Mouse (Mus musculus) stomach, embryonic 16.5 days (tissue): ENCODE measurements around the gene Nt5c2. TPM values are rescaled to one million over a fixed set of nuclear protein-coding genes. Genes with fewer than 3 reads are reported as not detected.

Experiments
- ATAC-seq: fragments of 200-750 bp; cut with Nextera tagmentation; 2 replicates; pipeline ENCODE4 v1.8.0; 2017; ENCODE audit warnings: moderate number of reproducible peaks, moderate TSS enrichment; ENCODE audit not compliant: insufficient read depth, low FRiP score
- H3K27ac ChIP-seq: fragments of 300-500 bp; sonication (generic); 2 replicates; pipeline ENCODE4 v1.5.1; 2014; ENCODE audit warnings: low read length
- H3K27me3 ChIP-seq: fragments of 300-500 bp; sonication (generic); 2 replicates; pipeline ENCODE4 v1.6.1; 2014; ENCODE audit warnings: low read length, control low read depth, mixed read lengths; ENCODE audit not compliant: control insufficient read depth, insufficient read depth
- H3K36me3 ChIP-seq: fragments of 300-500 bp; sonication (generic); 2 replicates; pipeline ENCODE4 v1.6.1; 2014; ENCODE audit warnings: low read length; ENCODE audit not compliant: control insufficient read depth, insufficient read depth
- H3K4me1 ChIP-seq: fragments of 300-500 bp; sonication (generic); 2 replicates; pipeline ENCODE4 v1.6.1; 2014; ENCODE audit warnings: low read length, control low read depth, mixed read lengths; ENCODE audit not compliant: control insufficient read depth, insufficient read depth
- H3K4me2 ChIP-seq: fragments of 300-500 bp; sonication (generic); 2 replicates; pipeline ENCODE4 v1.6.1; 2014; ENCODE audit warnings: low read depth, low read length, mixed read lengths
- H3K4me3 ChIP-seq: fragments of 300-500 bp; sonication (generic); replicated peaks from 2 replicates; pipeline ENCODE4 v1.5.1; 2014; ENCODE audit warnings: mild to moderate bottlenecking, low read length
- H3K9ac ChIP-seq: fragments of 300-500 bp; sonication (generic); 2 replicates; pipeline ENCODE4 v1.6.1; 2014; ENCODE audit warnings: low read length
- H3K9me3 ChIP-seq: fragments of 300-500 bp; sonication (generic); replicated peaks from 2 replicates; pipeline ENCODE4 v1.6.1; 2016; ENCODE audit warnings: low read length, control low read depth; ENCODE audit not compliant: control insufficient read depth
- WGBS: fragments of 180-500 bp; shearing (Covaris S2); extraction: QIAGEN DNeasy Blood & Tissue Kit; methylation state at CpG from one replicate; pipeline ENCODE4 v1.1.7; 2014; 5-methylcytosine and 5-hydroxymethylcytosine counted together
- polyA plus RNA-seq: library from polyadenylated mRNA; unstranded; fragments of >200 nt; fragmentation: Nextera tagmentation; extraction: Ambion mirVana; gene quantifications from 2 replicates; pipeline ENCODE4 v1.2.1, GENCODE M21; 2015

The Nt5c2 gene
- polyA plus RNA-seq, 1 experiment from 2014 or later: 91.2 TPM

GRCm38 (mm10) chr19:46926951-46927350, 88.0 kb downstream of the Nt5c2 start:
- Histone ChIP-seq H3K4me1 (peaks cover 19% of the 10 kb centered on the region), H3K9ac (no peak overlapping the region), H3K4me2 (0 out of 2 replicates have a peak overlapping the region, but pooled peaks have one; percentile 0), H3K27ac (no peak overlapping the region), H3K36me3 (no peaks in the 10 kb centered on the region), H3K4me3 (no peak overlapping the region), H3K27me3 (no peaks in the 10 kb centered on the region), H3K9me3 (no peaks in the 10 kb centered on the region)
- ATAC-seq: no peak
- 29% methylated on average over 5 of the region's 5 CpGs for WGBS

DNA sequence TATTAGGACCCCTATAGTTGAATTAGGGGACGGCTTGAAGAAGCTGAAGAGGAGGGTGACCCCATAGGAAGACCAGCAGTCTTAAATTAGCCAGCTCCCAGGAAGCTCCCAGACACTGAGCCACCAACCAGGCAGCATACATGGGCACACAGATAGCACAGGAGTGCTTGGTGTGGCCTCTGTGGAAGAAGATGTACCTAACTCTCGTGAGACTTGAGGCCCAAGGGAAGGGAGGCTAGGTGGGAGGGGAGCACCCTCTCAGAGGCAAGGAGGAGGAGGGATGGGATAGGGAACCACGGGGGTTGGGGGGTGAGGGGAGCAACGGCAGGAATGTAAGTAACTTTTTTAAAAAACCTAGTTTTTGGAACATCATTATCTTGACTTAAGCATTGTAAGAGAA, 88.6 kb downstream of the Nt5c2 start:
- no peak overlapping the region for H3K4me3 ChIP-seq
- H3K36me3 ChIP-seq: no peaks in the 10 kb centered on the region
- no peak for ATAC-seq
- H3K4me2 ChIP-seq: no peak overlapping the region
- H3K27me3 ChIP-seq: no peaks in the 10 kb centered on the region
- H3K4me1 ChIP-seq: peaks cover 19% of the 10 kb centered on the region
- no peak overlapping the region for H3K9ac ChIP-seq
- WGBS: 52% methylated on average over 4 of the region's 4 CpGs
- no peaks in the 10 kb centered on the region for H3K9me3 ChIP-seq
- H3K27ac ChIP-seq: no peak overlapping the region

GRCm38 (mm10) chr19:46920571-46920970, 94.4 kb downstream of the Nt5c2 start:
- Histone ChIP-seq H3K4me1 (no peaks in the 10 kb centered on the region), H3K27ac (no peak overlapping the region), H3K27me3 (no peaks in the 10 kb centered on the region), H3K9me3 (no peaks in the 10 kb centered on the region), H3K36me3 (no peaks in the 10 kb centered on the region), H3K4me3 (no peak overlapping the region), H3K9ac (no peak overlapping the region), H3K4me2 (no peak overlapping the region)
- ATAC-seq: no peak
- 77% methylated on average over 6 of the region's 6 CpGs for WGBS

DNA sequence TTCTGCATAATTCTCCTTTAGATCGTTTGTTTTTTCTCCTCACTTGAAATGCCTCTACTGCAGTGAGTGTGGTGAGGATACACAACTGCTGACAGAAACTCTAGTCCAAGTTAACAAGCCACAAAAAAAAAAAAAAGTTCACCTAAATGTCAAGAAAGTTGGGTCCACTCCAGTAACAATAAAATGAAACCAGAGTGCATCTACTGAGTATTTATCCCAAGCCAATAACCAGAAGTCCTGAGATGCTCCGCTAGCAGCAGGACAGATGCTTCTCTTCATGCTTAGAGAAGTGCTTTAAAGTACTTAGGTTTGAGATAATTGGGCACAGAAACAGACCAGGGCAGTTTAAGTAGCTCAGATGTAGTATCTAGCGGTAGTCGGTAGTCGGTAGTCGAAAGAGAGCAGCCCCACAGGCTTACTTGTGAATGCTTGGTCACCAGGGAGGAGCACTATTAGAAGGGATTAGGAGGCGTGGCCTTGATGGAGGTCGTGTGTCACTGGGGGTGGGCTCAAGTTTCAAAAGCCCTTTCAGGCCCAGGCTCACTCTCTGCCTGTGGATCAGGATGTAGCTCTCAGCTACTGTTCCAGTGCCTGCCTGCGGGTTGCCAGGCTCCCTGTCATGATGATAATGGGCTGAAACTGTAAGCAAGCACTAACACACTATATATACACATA, 99.4 kb downstream of the Nt5c2 start:
- no peak for ATAC-seq
- Histone ChIP-seq H3K36me3 (no peaks in the 10 kb centered on the region), H3K27me3 (no peaks in the 10 kb centered on the region), H3K4me1 (no peaks in the 10 kb centered on the region), H3K4me3 (no peak overlapping the region), H3K27ac (no peak overlapping the region), H3K9me3 (no peaks in the 10 kb centered on the region), H3K9ac (no peak overlapping the region), H3K4me2 (no peak overlapping the region)
- WGBS: 70% methylated on average over 9 of the region's 9 CpGs

DNA sequence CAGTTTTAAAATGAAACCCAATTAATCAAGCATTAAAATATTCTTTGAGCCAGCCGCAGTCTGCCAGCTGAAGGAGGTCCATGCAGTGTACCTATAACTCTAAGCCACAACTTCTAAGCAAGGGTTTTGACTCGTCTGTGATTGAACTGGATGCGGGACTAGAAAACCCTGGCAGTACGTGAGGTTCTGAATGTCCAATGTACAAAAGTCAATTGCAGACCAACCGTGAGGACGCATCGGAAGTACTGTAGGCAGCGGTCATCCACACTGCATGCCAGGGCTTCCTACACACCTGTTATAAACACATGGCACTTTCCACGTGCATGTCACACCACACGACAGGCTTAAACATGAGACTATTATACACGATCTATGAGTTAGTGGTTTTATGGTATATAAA, 101.3 kb downstream of the Nt5c2 start:
- WGBS: 92% methylated on average over 11 of the region's 11 CpGs

GRCm38 (mm10) chr19:46911492-46911891, 103.5 kb downstream of the Nt5c2 start:
- no peak for ATAC-seq
- no peaks in the 10 kb centered on the region for H3K4me1 ChIP-seq
- no peak overlapping the region for H3K4me3 ChIP-seq
- H3K4me2 ChIP-seq: no peak overlapping the region
- H3K27ac ChIP-seq: no peak overlapping the region
- H3K36me3 ChIP-seq: no peaks in the 10 kb centered on the region
- H3K27me3 ChIP-seq: no peaks in the 10 kb centered on the region
- 69% methylated on average over 3 of the region's 3 CpGs for WGBS
- no peaks in the 10 kb centered on the region for H3K9me3 ChIP-seq
- H3K9ac ChIP-seq: no peak overlapping the region

More for the DNA sequence above, 101.3 kb downstream of the Nt5c2 start:
- H3K4me3 ChIP-seq: no peak overlapping the region
- H3K4me2 ChIP-seq: no peak overlapping the region
- no peaks in the 10 kb centered on the region for H3K36me3 ChIP-seq
- no peak for ATAC-seq
- H3K27me3 ChIP-seq: no peaks in the 10 kb centered on the region
- H3K4me1 ChIP-seq: no peaks in the 10 kb centered on the region
- no peak overlapping the region for H3K27ac ChIP-seq
- H3K9ac ChIP-seq: no peak overlapping the region
- H3K9me3 ChIP-seq: no peaks in the 10 kb centered on the region

DNA sequence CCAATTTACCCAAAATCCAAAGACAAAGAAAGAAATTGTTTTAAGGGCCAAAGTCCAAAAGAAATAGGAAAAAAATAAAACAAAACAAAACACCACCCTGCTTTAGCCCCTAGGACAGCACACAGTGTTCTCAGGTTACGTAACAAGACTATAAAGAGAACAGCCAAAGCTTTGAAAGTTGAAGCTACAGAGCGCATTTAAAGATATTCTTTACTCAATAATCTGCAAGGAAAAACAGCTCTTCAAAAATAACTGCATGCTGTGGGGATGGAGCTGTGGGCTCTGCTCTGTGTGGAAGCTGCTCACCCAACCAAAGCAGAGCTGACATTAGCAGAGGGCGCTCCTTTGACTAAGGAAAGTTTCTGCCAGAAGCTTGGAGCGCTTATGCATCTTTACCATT, 106.0 kb downstream of the Nt5c2 start:
- ATAC-seq: no peak
- no peaks in the 10 kb centered on the region for H3K4me1 ChIP-seq
- no peak overlapping the region for H3K4me2 ChIP-seq
- no peak overlapping the region for H3K4me3 ChIP-seq
- no peaks in the 10 kb centered on the region for H3K36me3 ChIP-seq
- no peaks in the 10 kb centered on the region for H3K9me3 ChIP-seq
- H3K27me3 ChIP-seq: no peaks in the 10 kb centered on the region
- H3K9ac ChIP-seq: no peak overlapping the region
- no peak overlapping the region for H3K27ac ChIP-seq
- WGBS: 77% methylated on average over 4 of the region's 4 CpGs

- H3K4me1 ChIP-seq: no peaks in the 10 kb centered on the region
- no peaks in the 10 kb centered on the region for H3K9me3 ChIP-seq
- 76% methylated on average over 5 of the region's 5 CpGs for WGBS
- no peak overlapping the region for H3K27ac ChIP-seq
- ATAC-seq: no peak
- H3K27me3 ChIP-seq: no peaks in the 10 kb centered on the region
- H3K4me2 ChIP-seq: no peak overlapping the region
- no peak overlapping the region for H3K4me3 ChIP-seq
- no peak overlapping the region for H3K9ac ChIP-seq
- no peaks in the 10 kb centered on the region for H3K36me3 ChIP-seq
Measured at GRCm38 (mm10) chr19:46908207-46908606, 106.7 kb downstream of the Nt5c2 start.

DNA sequence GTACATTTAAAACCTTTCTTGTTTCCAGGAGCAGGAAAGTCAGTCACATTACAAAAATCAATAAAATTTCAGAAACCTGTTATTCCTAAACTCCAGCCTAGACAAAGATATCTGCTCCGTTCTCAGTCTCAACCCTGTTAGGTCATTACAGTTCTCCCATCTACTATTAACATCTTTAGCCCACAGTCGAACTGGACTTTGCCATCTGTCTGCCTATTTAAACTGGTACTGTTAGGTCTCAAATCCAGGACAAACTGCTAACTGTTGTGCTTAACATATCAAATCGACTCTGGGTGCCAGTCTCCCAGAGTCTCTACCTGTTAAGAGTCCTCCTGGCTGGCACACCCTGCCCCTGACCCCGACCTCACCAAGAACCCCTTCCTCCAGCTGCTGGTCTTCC, 109.0 kb downstream of the Nt5c2 start:
- WGBS: 72% methylated on average over 4 of the region's 4 CpGs

More for the DNA sequence above, 109.0 kb downstream of the Nt5c2 start:
- Histone ChIP-seq H3K4me1 (no peaks in the 10 kb centered on the region), H3K4me2 (no peak overlapping the region), H3K36me3 (no peaks in the 10 kb centered on the region), H3K27me3 (no peaks in the 10 kb centered on the region), H3K27ac (no peak overlapping the region), H3K4me3 (no peak overlapping the region), H3K9ac (no peak overlapping the region), H3K9me3 (no peaks in the 10 kb centered on the region)
- ATAC-seq: no peak
